Mouse (Mus musculus) naive thymus-derived CD4-positive, alpha-beta T cell, adult 2 months (primary cell): ENCODE measurements around the gene Cacna2d2.

ENCODE experiments used
- DNase-seq: peaks from one replicate; pipeline ENCODE4 v3.0.0-alpha.2; 2011; ENCODE audit warnings: low read depth

The Cacna2d2 gene

GRCm38 (mm10) chr9:107403116-107403515 lies 3.7 kb downstream of the Cacna2d2 start:
- DNase-seq, result no peak

DNA sequence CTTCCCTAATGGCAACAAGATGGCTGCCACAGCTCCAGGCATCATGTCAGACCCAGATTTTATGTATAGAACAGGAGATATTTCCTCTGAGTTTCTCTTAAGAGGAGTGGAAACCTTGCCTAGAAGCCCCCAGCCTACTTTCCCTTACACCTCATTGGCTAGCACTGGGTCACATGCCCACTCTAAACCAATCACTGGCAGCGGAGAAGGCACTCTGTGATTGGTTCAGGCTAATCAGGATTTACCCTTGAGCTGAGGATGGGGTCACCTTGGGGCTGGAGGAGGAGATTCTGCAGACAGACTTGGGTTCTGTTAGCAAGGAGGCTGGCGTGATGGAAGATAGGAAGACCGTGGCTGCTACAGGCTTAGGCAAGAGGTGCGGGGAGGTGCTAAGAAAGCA lies 10.0 kb downstream of the Cacna2d2 start:
- no peak for DNase-seq

- no peak for DNase-seq
These were observed 17.7 kb downstream of the Cacna2d2 start for GRCm38 (mm10) chr9:107417106-107417505.

- no peak for DNase-seq
These were observed 20.3 kb downstream of the Cacna2d2 start for GRCm38 (mm10) chr9:107419491-107420244.

- DNase-seq, result no peak
These were observed 21.5 kb downstream of the Cacna2d2 start for GRCm38 (mm10) chr9:107420898-107421297.

GRCm38 (mm10) chr9:107422878-107423277 lies 23.5 kb downstream of the Cacna2d2 start:
- DNase-seq, result no peak

GRCm38 (mm10) chr9:107424485-107425175 lies 25.2 kb downstream of the Cacna2d2 start:
- no peak for DNase-seq

DNA sequence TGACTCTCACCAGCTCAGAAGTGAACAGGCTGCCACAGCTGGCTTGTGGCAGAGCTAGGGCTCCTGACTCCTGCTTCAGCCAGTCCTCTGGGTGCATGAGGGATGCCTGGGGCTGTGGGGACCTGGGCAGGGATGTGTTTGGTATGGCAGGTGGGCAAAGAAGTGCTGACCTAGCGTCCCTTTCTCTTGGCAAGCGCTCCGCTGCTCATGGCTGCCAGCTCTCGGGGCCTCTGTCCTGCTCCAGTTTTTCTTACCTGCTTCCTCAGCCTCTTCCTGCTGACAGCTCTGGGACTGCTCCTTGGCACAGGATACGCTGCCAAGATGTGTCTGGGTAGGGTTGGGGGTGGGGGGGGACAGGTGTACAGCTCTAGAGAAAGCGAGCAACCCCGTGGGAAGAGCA lies 28.5 kb downstream of the Cacna2d2 start:
- DNase-seq, result no peak

DNA sequence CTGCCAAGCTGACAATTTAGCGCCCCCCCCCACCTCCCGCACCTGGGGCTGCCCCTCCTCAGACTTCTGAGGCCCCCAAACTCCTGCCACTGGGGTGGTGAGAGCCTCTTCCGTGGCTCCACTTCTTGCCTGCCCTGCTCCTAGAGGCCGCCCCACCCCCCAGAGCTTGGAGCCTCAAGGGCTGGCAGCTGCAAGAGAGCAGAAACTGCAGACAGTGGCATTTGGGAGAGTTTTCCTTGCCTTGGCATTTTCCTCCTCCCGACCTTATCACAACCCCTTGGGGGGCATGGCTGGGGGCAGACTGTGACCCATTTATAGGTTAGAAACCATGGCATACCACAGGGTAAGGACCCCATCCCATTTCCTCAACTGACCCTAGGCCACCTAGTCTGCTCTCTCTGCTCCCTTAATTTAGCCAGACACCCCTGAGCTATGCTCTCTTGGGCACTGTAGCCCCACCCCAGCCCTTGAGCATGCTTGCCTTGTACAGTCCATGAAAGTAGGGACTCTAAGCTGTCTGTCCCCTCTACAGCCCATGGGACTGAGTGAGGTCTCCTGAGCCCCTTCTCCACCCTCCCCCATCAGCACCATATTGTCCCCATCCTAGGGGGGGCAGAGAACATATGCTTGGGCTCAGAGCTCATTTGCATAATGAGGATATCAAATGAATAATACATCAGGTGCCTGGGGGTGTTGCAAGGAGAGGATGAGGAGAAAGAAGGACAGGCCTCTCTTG lies 29.2 kb downstream of the Cacna2d2 start:
- DNase-seq, result no peak

DNA sequence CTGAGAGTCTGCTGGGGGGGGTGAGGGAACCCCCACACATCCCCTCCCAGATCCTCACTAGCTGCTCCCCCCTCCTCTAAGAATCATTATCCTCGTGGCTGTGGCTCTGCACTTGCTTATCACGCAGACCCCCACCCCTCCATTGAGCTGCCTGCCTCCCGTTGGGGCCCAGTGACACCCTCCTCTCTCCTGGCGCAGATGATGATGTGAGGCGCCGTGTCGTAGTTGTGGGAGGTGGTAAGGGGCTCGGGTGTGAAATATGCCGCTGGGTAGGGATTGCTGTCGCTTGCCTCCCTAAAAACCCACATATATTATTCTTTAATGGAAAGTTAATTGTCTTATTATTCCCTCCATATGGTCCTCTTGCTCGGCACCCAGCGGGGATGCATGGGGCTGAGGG lies 31.0 kb downstream of the Cacna2d2 start:
- no peak for DNase-seq

DNA sequence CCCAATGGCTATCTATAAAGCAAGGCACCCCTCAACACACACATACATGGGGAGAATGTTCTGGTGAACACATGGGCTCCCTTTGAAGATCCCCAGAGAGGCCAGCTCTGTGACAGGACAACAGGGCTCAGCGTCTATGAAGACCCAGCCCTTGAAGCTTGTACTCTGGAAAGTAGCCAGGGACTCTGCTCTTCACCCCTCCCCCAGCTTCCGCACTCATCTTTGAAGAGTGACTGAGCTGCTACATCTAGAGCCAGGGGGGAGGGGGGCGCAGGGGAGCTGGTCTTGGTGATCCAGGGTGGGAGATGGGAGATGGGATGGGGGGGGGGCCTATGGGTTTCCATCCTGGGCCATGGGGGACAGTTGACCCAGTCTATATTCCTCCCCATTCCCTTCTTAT lies 33.1 kb downstream of the Cacna2d2 start:
- no peak for DNase-seq

DNA sequence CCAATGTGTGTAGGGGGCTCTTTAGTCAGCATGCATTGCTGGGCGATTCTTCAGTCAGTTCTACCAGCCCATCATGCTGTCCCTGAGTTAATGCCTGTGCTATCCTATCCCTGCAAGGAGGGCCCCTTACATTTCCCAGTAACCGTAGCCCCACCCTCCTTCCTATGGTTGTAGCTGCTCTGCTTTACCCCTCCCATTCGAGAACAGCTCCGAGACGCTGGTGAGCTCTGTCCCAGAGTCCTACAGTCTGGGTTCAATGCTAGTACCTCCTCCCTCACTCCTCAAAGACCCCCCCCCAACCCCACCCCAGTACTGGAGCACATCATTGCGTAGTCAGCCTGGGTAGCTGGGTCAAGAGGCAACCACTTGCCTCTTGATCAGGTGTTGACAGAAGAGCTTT lies 35.4 kb downstream of the Cacna2d2 start:
- no peak for DNase-seq

DNA sequence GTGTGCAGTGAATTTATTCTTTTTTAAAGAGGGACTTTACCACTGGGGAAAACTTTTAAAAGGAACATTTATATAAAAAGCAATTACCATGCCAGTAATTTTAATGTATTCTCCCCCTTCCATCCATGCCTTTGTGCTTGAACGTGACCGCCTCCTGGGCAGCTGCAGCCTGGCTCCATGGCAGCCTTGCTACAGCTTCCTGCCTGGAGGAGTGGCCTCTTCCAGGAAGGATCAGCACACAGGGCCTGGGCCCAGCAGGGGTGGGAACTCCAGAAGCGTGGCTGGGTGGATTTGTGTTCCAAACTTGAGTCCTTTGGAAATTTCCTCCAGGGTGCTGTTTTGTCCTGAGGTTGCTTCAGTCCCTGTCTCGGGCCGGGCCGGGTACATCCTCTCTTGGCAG lies 35.9 kb downstream of the Cacna2d2 start:
- no peak for DNase-seq

DNA sequence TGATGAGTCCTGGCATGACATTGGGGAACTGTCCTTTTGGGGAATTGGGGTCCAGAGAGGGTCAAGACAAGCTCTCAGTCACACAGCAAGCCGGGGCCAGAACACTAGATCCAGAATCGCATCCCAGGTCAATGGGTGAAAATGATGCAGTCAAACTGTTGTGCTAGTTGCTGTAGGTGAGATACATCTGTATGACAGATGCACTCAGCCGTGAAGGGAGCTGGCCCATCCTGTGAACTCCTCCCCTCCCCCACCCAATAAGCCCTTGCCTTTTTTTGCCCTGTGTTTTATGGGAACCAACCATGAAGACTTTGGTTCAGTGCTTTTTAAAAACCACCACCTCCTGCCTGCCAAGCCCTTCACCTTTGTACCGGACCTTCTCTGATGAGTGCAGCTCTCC lies 43.5 kb downstream of the Cacna2d2 start:
- no peak for DNase-seq

- no peak for DNase-seq
These were observed 43.9 kb downstream of the Cacna2d2 start for GRCm38 (mm10) chr9:107443324-107443723.

DNA sequence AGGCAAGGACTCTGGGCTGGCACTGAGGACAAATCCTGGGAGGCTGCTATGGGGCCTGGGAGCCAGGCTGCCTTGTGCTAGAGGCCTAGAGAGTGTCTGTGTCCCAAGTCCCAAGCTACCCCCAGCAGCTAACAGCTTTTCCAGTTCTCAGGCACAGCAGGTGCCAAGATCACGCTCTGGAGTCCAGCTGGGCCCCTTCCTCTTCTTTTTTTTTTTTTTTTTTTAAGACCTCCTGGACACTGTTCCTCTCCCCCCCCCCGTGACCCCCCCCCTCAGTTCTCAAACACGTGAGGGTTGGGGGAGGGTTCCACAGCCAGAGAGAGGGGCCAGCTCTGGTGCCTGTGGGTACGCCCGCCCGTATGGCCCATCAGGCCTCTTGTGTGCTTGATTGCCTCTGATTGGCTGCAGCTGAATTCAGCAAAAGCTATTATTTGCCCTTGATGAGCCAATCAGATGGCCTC lies 45.6 kb downstream of the Cacna2d2 start:
- no peak for DNase-seq

- DNase-seq, result no peak
These were observed 49.5 kb downstream of the Cacna2d2 start for GRCm38 (mm10) chr9:107448805-107449517.

- no peak for DNase-seq
These were observed 52.0 kb downstream of the Cacna2d2 start for GRCm38 (mm10) chr9:107451400-107451799.

DNA sequence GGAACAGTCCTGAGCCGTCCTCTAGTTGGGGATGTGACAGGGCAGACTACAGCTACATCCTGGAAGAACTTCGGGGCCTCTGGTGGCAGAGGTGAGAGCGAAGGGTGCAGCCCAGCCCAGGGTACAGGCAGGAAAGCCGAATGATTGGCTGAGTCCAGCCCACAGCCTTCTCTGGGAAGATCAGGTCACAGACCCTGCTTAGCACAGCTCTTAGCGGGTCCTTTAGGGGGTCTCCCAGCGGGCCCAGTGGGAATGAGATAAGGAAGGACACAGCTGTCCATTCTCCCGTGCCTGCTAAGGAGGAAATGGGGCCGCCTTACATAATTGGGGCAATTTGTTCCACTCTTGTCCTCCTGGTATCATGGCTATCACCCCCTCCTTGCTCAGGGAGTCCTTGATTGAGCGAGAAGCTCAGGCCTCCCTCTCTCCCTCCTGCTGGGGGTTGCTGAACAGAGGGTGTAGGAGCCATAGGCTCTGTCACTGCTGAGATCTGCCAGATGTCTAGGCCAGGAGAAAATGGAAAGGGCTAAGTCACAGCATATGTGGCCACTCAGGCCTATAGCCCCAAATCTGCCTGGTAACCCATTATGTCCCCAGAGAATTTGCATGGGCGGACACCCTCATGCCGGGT lies 52.6 kb downstream of the Cacna2d2 start:
- no peak for DNase-seq

- peak; percentile 46 for DNase-seq
These were observed 53.1 kb downstream of the Cacna2d2 start for GRCm38 (mm10) chr9:107452552-107452951.

DNA sequence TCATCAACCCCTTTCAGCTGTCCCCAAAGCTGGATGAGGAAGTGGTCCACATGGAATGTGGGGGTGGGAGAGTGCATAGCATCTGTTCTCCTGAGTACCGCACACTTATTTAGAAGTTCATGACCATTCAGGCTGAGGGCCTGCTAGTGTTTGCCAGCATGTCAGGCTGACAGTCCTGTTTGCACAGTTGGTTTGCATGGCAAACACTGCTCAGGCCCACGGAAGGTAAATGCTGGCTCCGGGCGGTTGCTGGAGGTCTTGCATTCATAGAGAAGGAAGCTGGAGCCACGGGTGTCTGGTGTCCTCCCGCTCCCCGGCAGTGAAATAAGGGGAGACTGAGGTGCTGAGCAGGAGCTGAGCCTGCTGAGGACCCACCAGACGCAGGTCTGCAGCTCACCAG lies 53.7 kb downstream of the Cacna2d2 start:
- DNase-seq, result no peak

DNA sequence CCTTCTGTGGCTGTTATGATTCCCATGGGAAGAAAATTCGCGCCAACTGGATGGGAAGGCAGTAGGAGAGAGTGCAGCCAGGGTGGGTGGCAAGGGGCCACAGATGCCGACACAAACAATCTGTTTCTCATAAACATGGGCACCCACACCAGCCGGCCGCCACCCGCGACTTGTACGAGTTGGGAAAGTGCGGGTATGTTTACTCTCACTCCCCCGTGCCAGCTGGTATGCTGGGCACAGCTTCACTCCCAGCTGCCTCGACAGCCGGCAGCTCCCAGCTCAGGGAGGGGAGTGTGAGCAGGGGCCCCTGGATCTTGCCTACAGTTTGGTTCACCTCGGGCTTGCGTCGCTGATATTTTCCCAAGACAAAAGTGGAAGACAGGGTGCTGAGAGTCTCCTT lies 57.3 kb downstream of the Cacna2d2 start:
- no peak for DNase-seq
